Mouse (Mus musculus) ovary, adult 10 weeks (tissue): Measurements from ENCODE around the gene Senp3. TPM values are rescaled to one million over a fixed set of nuclear protein-coding genes. Genes with fewer than 3 reads are reported as not detected.

ENCODE experiments used
- polyA plus RNA-seq: library from polyadenylated mRNA; stranded (reverse); fragments of 350-450 nt; fragmentation: Illumina TruSeq; extraction: RNeasy Lipid Tissue Mini Kit (QIAGEN cat#74804); gene quantifications from one replicate; pipeline ENCODE4 v1.2.3, GENCODE M21; 2014

The Senp3 gene
- polyA plus RNA-seq, result 55.2 TPM

GRCm38 (mm10) chr11:69681314-69682208 lies at the start of gene Senp3:
Gene Senp3 (minus strand): TSS chr11:69682084.

GRCm38 (mm10) chr11:69695361-69696181 lies 13.7 kb upstream of the Senp3 start, which contains the start of the genes Tnfsf12 and Tnfsfm13:
Gene Tnfsf12 (minus strand): TSS chr11:69695849.
Gene Tnfsfm13 (minus strand): TSS chr11:69696098.

GRCm38 (mm10) chr11:69685526-69686148 lies 3.8 kb upstream of the Senp3 start, which contains the start of gene Tnfsf13:
Gene Tnfsf13 (minus strand): TSS chr11:69685784.

GRCm38 (mm10) chr11:69672211-69672706 lies 9.6 kb downstream of the Senp3 start, which contains the start of gene Eif4a1:
Gene Eif4a1 (minus strand): TSS chr11:69672423.

GRCm38 (mm10) chr11:69665961-69666664 lies 15.8 kb downstream of the Senp3 start, which contains the start of gene Cd68:
Gene Cd68 (minus strand): TSS chr11:69666153.

GRCm38 (mm10) chr11:69662213-69662966 lies 19.5 kb downstream of the Senp3 start, which contains the start of gene Mpdu1:
Gene Mpdu1 (minus strand): TSS chr11:69662642.

GRCm38 (mm10) chr11:69655264-69656064 lies 26.4 kb downstream of the Senp3 start, which contains the start of gene Sox15:
Gene Sox15 (plus strand): TSS chr11:69655314.

GRCm38 (mm10) chr11:69632284-69633089 lies 49.4 kb downstream of the Senp3 start, which contains the start of gene Fxr2:
Gene Fxr2 (plus strand): TSS chr11:69632990.

Other genes starting within 250 kb of the Senp3 start
- 0.48 TPM for gene Dnah2, start 133.0 kb downstream of the Senp3 start, polyA plus RNA-seq
- gene Efnb3, start 121.9 kb downstream of the Senp3 start, polyA plus RNA-seq, result 1.6 TPM
- 1.1 TPM for gene Wrap53, start 101.8 kb downstream of the Senp3 start, polyA plus RNA-seq
- gene Trp53, start 101.7 kb downstream of the Senp3 start, polyA plus RNA-seq, result 9.2 TPM
- 165 TPM for gene Atp1b2, start 76.1 kb downstream of the Senp3 start, polyA plus RNA-seq
- gene Shbg, start 64.2 kb downstream of the Senp3 start, polyA plus RNA-seq, result 0.66 TPM
- 4.7 TPM for gene Sat2, start 60.1 kb downstream of the Senp3 start, polyA plus RNA-seq
- gene Fxr2, start 49.1 kb downstream of the Senp3 start, polyA plus RNA-seq, result 11.1 TPM
- gene Sox15, start 26.8 kb downstream of the Senp3 start, polyA plus RNA-seq, result not detected
- gene Mpdu1, start 19.4 kb downstream of the Senp3 start, polyA plus RNA-seq, result 13.0 TPM
- gene Cd68, start 15.9 kb downstream of the Senp3 start, polyA plus RNA-seq, result 9.4 TPM
- 723 TPM for gene Eif4a1, start 9.7 kb downstream of the Senp3 start, polyA plus RNA-seq
- 10.7 TPM for gene Tnfsf13, start 3.7 kb upstream of the Senp3 start, polyA plus RNA-seq
- 4.0 TPM for gene Tnfsf12, start 13.8 kb upstream of the Senp3 start, polyA plus RNA-seq
- 2.3 TPM for gene Tnfsfm13, start 14.0 kb upstream of the Senp3 start, polyA plus RNA-seq
- gene Polr2a, start 76.6 kb upstream of the Senp3 start, polyA plus RNA-seq, result 38.0 TPM
- gene Slc35g3, start 79.9 kb upstream of the Senp3 start, polyA plus RNA-seq, result 0.48 TPM
- gene Zbtb4, start 83.8 kb upstream of the Senp3 start, polyA plus RNA-seq, result 26.4 TPM
- gene Chrnb1, start 113.9 kb upstream of the Senp3 start, polyA plus RNA-seq, result 3.4 TPM
- 7.0 TPM for gene Fgf11, start 119.8 kb upstream of the Senp3 start, polyA plus RNA-seq
- 1.2 TPM for gene Tmem102, start 123.5 kb upstream of the Senp3 start, polyA plus RNA-seq
- gene Gm39566, start 133.2 kb upstream of the Senp3 start, polyA plus RNA-seq, result not detected
- gene Spem2, start 136.4 kb upstream of the Senp3 start, polyA plus RNA-seq, result not detected
- not detected for gene Spem1, start 140.1 kb upstream of the Senp3 start, polyA plus RNA-seq
- 1.4 TPM for gene Nlgn2, start 155.7 kb upstream of the Senp3 start, polyA plus RNA-seq
- gene Tmem256, start 156.4 kb upstream of the Senp3 start, polyA plus RNA-seq, result 16.6 TPM
- 1.2 TPM for gene Plscr3, start 164.3 kb upstream of the Senp3 start, polyA plus RNA-seq
- 0.26 TPM for gene Tnk1, start 176.6 kb upstream of the Senp3 start, polyA plus RNA-seq
- gene Tmem95, start 195.9 kb upstream of the Senp3 start, polyA plus RNA-seq, result not detected
- gene Kctd11, start 199.3 kb upstream of the Senp3 start, polyA plus RNA-seq, result 2.4 TPM
- not detected for gene Acap1, start 213.5 kb upstream of the Senp3 start, polyA plus RNA-seq
- gene 2810408A11Rik, start 218.9 kb upstream of the Senp3 start, polyA plus RNA-seq, result 2.4 TPM
- 4.1 TPM for gene Neurl4, start 219.0 kb upstream of the Senp3 start, polyA plus RNA-seq
- 21.7 TPM for gene Gps2, start 231.8 kb upstream of the Senp3 start, polyA plus RNA-seq
- gene Eif5a, start 239.9 kb upstream of the Senp3 start, polyA plus RNA-seq, result 199 TPM